Mouse (Mus musculus): ENCODE results near the gene Rassf8. TPM values are rescaled to one million over a fixed set of nuclear protein-coding genes. Genes with fewer than 3 reads are reported as not detected.

The Rassf8 gene
- polyA plus RNA-seq, 1 experiment, result 6.3 TPM

DNA sequence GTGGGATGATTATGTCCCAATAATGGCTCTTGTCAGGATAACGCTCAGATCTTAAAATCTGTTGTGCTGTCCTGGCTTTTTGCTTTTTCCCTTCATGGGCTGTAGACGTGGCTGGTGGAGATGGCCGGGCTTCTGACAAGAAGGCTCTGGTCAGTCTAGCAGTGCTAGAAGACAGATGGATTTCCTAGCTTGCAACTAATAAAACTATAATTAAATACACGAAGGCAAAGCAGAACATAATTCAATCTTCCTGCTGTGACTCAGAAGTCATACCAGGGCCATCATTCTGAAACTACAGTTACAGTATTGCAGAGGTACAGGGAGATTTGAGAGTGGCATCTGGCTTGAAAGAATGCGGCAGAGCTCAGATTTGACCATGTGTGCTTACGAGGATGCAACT lies 7.3 kb upstream of the Rassf8 start:
- Histone ChIP-seq H3K4me3 (no peak overlapping the region), H3K4me2 (ENCODE audit: low read depth) (no peak overlapping the region), H3K27me3 (ENCODE audit: control insufficient read depth, insufficient read depth, insufficient read length) (no peaks in the 10 kb centered on the region), H3ac (ENCODE audit: control insufficient read depth, insufficient read length) (no peak overlapping the region), H3K79me2 (ENCODE audit: control insufficient read depth, insufficient read depth) (no peaks in the 10 kb centered on the region), H3K36me3 (ENCODE audit: control insufficient read depth, insufficient read depth) (no peaks in the 10 kb centered on the region)
- TF ChIP-seq USF1 (IDR thresholded peaks at IDR 0.05; ENCODE audit: low read depth), result no peak
- no peak for TF ChIP-seq TCF12 (IDR thresholded peaks at IDR 0.05; ENCODE audit: insufficient read depth, poor library complexity, severe bottlenecking)
- no peak for TF ChIP-seq POLR2A (IDR thresholded peaks at IDR 0.05; ENCODE audit: insufficient read length, low read depth)
- no peak for TF ChIP-seq CEBPB (IDR thresholded peaks at IDR 0.05; ENCODE audit: insufficient read depth, poor library complexity, severe bottlenecking)
- TF ChIP-seq MYOD1 (IDR thresholded peaks at IDR 0.05; ENCODE audit: control insufficient read depth in 1 of 3, insufficient read length in 2 of 3, low read depth in 2 of 3), result no peak
- TF ChIP-seq E2F4 (IDR thresholded peaks at IDR 0.05; ENCODE audit: insufficient read depth), result no peak
- no peak for TF ChIP-seq MAX (IDR thresholded peaks at IDR 0.05; ENCODE audit: low read depth)
- TF ChIP-seq SRF (IDR thresholded peaks at IDR 0.05; ENCODE audit: control insufficient read depth, insufficient read length, low read depth), result no peak
- no peak for TF ChIP-seq MYOG (IDR thresholded peaks at IDR 0.05; ENCODE audit: control insufficient read depth in 1 of 3, insufficient read depth in 1 of 3, insufficient read length in 2 of 3, low read depth in 2 of 3)
- TF ChIP-seq REST (IDR thresholded peaks at IDR 0.05; ENCODE audit: insufficient read depth, insufficient read length), result no peak
- no peak for TF ChIP-seq POLR2AphosphoS2 (IDR thresholded peaks at IDR 0.05; ENCODE audit: insufficient read length, low read depth)
- no peak for TF ChIP-seq TCF3 (IDR thresholded peaks at IDR 0.05; ENCODE audit: insufficient read length, low read depth)

- no peaks in the 10 kb centered on the region for H3K79me2 ChIP-seq (ENCODE audit: control insufficient read depth, insufficient read depth)
- H3K36me3 ChIP-seq (ENCODE audit: control insufficient read depth, insufficient read depth), result no peaks in the 10 kb centered on the region
- no peak overlapping the region for H3K4me2 ChIP-seq (ENCODE audit: low read depth)
- no peak overlapping the region for H3K4me3 ChIP-seq
- H3ac ChIP-seq (ENCODE audit: control insufficient read depth, insufficient read length), result no peak overlapping the region
- no peak for TF ChIP-seq USF1 (IDR thresholded peaks at IDR 0.05; ENCODE audit: low read depth)
- no peaks in the 10 kb centered on the region for H3K27me3 ChIP-seq (ENCODE audit: control insufficient read depth, insufficient read depth, insufficient read length)
Observed at GRCm38 (mm10) chr6:145740011-145740410, 6.5 kb upstream of the Rassf8 start.

GRCm38 (mm10) chr6:145745291-145745690 lies 1.3 kb upstream of the Rassf8 start:
- no peaks in the 10 kb centered on the region for H3K27me3 ChIP-seq (ENCODE audit: control insufficient read depth, insufficient read depth, insufficient read length)
- H3K79me2 ChIP-seq (ENCODE audit: control insufficient read depth, insufficient read depth), result peaks cover 6% of the 10 kb centered on the region
- H3ac ChIP-seq (ENCODE audit: control insufficient read depth, insufficient read length), result no peak overlapping the region
- no peak overlapping the region for H3K4me3 ChIP-seq
- TF ChIP-seq USF1 (IDR thresholded peaks at IDR 0.05; ENCODE audit: low read depth) (no peak), CEBPB (IDR thresholded peaks at IDR 0.05; ENCODE audit: insufficient read depth, poor library complexity, severe bottlenecking) (0 out of 2 replicates have a peak, but pooled peaks have one; percentile 4)
- H3K36me3 ChIP-seq (ENCODE audit: control insufficient read depth, insufficient read depth), result no peaks in the 10 kb centered on the region
- peak overlapping the region; percentile 55 for H3K4me2 ChIP-seq (ENCODE audit: low read depth)

DNA sequence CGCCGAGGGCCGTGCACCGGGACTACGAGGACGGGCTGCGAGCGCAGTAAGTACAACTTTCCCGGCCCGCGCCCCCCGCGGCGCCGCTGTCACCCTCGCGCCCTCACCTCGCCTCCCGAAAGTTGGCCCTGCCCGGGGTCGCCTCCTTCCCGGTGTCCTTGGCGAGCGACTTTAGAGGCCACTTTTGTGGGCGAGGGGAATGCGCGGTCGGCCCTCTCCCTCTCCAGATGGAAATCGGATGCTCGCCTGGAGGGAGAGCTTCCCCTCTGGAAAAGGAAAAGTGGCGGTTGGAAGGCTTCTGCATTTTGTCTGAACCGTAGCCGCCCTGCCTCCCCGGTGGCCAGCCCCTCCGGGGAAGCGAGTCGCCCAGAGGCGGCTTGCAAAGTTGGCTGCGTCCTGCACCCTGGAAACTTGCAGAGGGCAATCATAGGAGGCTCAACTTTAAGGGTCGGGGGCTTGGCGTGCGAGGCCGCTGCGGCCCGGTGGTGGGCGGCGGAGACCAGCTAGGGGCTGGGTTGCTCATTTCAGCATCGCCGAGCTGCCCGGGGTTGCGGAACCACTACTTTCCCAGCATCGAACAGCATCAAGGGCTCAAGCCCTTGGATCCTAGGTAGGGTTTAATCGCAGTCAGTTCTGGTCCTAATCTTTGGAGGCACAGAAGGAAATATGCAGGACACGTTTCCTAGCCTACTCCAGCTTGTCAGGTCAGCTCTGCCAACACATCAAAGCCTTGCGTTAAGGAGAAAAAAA lies 548 bp downstream of the Rassf8 start:
- H3K4me2 ChIP-seq (ENCODE audit: low read depth), result peak overlapping the region; percentile 88
- H3K4me3 ChIP-seq, result peak overlapping the region; percentile 51
- H3K79me2 ChIP-seq (ENCODE audit: control insufficient read depth, insufficient read depth), result peaks cover 6% of the 10 kb centered on the region
- H3K36me3 ChIP-seq (ENCODE audit: control insufficient read depth, insufficient read depth), result no peaks in the 10 kb centered on the region
- TF ChIP-seq POLR2A (IDR thresholded peaks at IDR 0.05; ENCODE audit: insufficient read length, low read depth) (no peak), TCF3 (IDR thresholded peaks at IDR 0.05; ENCODE audit: insufficient read length, low read depth) (no peak), POLR2AphosphoS2 (IDR thresholded peaks at IDR 0.05; ENCODE audit: insufficient read length, low read depth) (no peak), TCF12 (IDR thresholded peaks at IDR 0.05; ENCODE audit: insufficient read depth, poor library complexity, severe bottlenecking) (no peak), MYOG (IDR thresholded peaks at IDR 0.05; ENCODE audit: control insufficient read depth in 1 of 3, insufficient read depth in 1 of 3, insufficient read length in 2 of 3, low read depth in 2 of 3) (no peak)
- peak overlapping the region; percentile 3 for H3ac ChIP-seq (ENCODE audit: control insufficient read depth, insufficient read length)
- H3K27me3 ChIP-seq (ENCODE audit: control insufficient read depth, insufficient read depth, insufficient read length), result no peaks in the 10 kb centered on the region

- Histone ChIP-seq H3K4me2 (ENCODE audit: low read depth) (peak overlapping the region; percentile 88), H3K4me3 (peak overlapping the region; percentile 51), H3K79me2 (ENCODE audit: control insufficient read depth, insufficient read depth) (peaks cover 8% of the 10 kb centered on the region), H3K36me3 (ENCODE audit: control insufficient read depth, insufficient read depth) (no peaks in the 10 kb centered on the region), H3K27me3 (ENCODE audit: control insufficient read depth, insufficient read depth, insufficient read length) (no peaks in the 10 kb centered on the region), H3ac (ENCODE audit: control insufficient read depth, insufficient read length) (peak overlapping the region; percentile 3)
- TF ChIP-seq SRF (IDR thresholded peaks at IDR 0.05; ENCODE audit: control insufficient read depth, insufficient read length, low read depth) (no peak), MYOG (IDR thresholded peaks at IDR 0.05; ENCODE audit: control insufficient read depth in 1 of 3, insufficient read depth in 1 of 3, insufficient read length in 2 of 3, low read depth in 2 of 3) (no peak), USF1 (IDR thresholded peaks at IDR 0.05; ENCODE audit: low read depth) (no peak), REST (IDR thresholded peaks at IDR 0.05; ENCODE audit: insufficient read depth, insufficient read length) (no peak), CEBPB (IDR thresholded peaks at IDR 0.05; ENCODE audit: insufficient read depth, poor library complexity, severe bottlenecking) (no peak), POLR2A (IDR thresholded peaks at IDR 0.05; ENCODE audit: insufficient read length, low read depth) (no peak), TCF12 (IDR thresholded peaks at IDR 0.05; ENCODE audit: insufficient read depth, poor library complexity, severe bottlenecking) (no peak), POLR2AphosphoS2 (IDR thresholded peaks at IDR 0.05; ENCODE audit: insufficient read length, low read depth) (no peak), MYOD1 (IDR thresholded peaks at IDR 0.05; ENCODE audit: control insufficient read depth in 1 of 3, insufficient read length in 2 of 3, low read depth in 2 of 3) (no peak)
Observed at GRCm38 (mm10) chr6:145747671-145748640, 1.4 kb downstream of the Rassf8 start.

All from myocyte (in vitro differentiated cells).